Mouse (Mus musculus) urinary bladder, adult 2 months (tissue): ENCODE measurements around the gene A930018P22Rik. TPM values are rescaled to one million over a fixed set of nuclear protein-coding genes. Genes with fewer than 3 reads are reported as not detected.

Source experiments
- DNase-seq: peaks from one replicate; pipeline ENCODE4 v3.0.0; 2022; ENCODE audit warnings: low spot score
- polyA plus RNA-seq: library from polyadenylated mRNA; depleted of rRNA; stranded (reverse); fragments of >200 nt; gene quantifications from 2 replicates; pipeline ENCODE4 v1.2.3, GENCODE M21; 2012; rRNA removed

Gene A930018P22Rik
- polyA plus RNA-seq, 1 experiment, result 0.12 TPM

DNA sequence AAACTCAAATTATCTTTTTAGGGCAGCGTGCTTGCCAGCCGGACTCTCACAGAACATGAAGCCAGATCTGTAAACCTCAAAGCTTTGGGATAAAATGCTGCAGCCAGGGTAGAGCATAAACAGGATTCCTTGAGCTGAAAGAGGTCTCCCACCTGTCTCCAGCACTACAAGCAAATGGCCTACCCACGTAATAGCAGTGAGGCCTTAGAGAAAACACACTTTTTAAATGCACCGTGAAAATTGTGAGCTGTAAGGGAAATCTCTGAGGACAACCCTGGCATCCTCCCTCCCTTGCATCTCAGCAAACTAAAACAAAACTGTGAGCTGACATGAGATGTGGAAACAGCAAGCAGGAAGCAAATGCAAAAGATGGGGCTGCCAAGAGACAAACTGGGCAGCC is 35.3 kb downstream of the A930018P22Rik start:
- no peak for DNase-seq

GRCm38 (mm10) chr2:104163418-104163817 is 40.8 kb downstream of the A930018P22Rik start:
- DNase-seq, result no peak

DNA sequence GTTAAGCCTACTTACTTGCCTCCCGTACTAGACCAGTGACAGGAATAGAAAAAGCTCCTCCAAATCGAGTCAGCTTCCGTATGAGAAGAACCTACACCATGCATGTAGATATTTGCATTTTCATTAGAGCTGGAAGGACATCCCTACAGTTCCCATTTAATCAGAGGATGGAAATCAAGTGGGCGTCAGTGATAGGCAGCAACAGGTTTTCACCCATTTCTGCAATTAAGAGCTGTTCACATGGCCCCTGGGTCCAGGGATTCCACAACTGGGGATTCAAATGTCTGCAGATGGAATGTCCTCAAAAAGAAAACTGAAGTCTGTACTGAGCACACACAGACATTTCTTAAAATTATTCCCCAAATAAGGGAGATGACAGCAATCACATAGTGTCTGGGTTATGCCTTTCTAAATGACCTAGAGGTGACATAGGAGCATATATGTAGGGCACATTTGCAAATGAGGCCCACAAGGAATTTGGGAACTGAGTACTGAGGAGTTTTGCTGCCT is 41.5 kb downstream of the A930018P22Rik start:
- DNase-seq, result no peak

- DNase-seq, result no peak
Measured at GRCm38 (mm10) chr2:104165631-104166030, 43.1 kb downstream of the A930018P22Rik start.

DNA sequence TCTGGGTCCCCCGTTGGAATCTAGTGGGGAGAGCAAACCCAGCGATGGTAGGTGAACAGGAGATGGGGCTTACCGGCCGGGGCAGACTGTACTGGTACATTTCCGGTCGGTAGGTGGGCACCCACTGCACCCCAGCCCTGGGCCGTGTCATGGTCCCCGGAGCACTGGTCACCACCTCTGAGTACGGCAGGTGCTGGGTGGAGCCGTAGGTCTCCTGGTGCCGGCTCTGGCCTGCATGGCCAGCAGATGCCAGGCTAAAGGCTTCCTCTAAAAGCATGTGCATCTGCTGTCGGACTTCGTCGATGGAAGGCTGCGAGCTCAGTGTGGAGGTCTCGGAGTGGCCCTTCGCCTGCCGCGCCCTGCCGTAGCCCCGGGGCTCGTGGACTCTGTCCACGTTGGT is 45.2 kb downstream of the A930018P22Rik start:
- DNase-seq, result no peak

GRCm38 (mm10) chr2:104168186-104168896 is 45.8 kb downstream of the A930018P22Rik start:
- no peak for DNase-seq

GRCm38 (mm10) chr2:104172695-104173348 is 50.3 kb downstream of the A930018P22Rik start:
- DNase-seq, result no peak

GRCm38 (mm10) chr2:104173431-104173830 is 50.9 kb downstream of the A930018P22Rik start:
- no peak for DNase-seq

Other genes with a start within 250 kb of the A930018P22Rik start
- gene Lmo2, start 164.8 kb upstream of the A930018P22Rik start, polyA plus RNA-seq, result 36.3 and 37.0 TPM in 2 replicates
- 51.2 and 54.3 TPM in 2 replicates for gene Fbxo3, start 95.0 kb upstream of the A930018P22Rik start, polyA plus RNA-seq
- 0.41 TPM in 1 of 2 replicates, not detected in the other for gene 4931422A03Rik, start 94.4 kb upstream of the A930018P22Rik start, polyA plus RNA-seq
- gene Gm10912, start 56.9 kb upstream of the A930018P22Rik start, polyA plus RNA-seq, result 0.12 and 0.25 TPM in 2 replicates
- not detected in 2 replicates for gene Gm10799, start 54.2 kb upstream of the A930018P22Rik start, polyA plus RNA-seq
- 17.4 and 18.2 TPM in 2 replicates for gene Cd59b, start 52.9 kb upstream of the A930018P22Rik start, polyA plus RNA-seq
- 122 and 131 TPM in 2 replicates for gene Cd59a, start 27.0 kb upstream of the A930018P22Rik start, polyA plus RNA-seq